Mouse (Mus musculus) naive thymus-derived CD4-positive, alpha-beta T cell, adult 2 months (primary cell): Measurements from ENCODE around the gene Rae1.

ENCODE experiments used
- DNase-seq: peaks from one replicate; pipeline ENCODE4 v3.0.0-alpha.2; 2011; ENCODE audit warnings: low read depth

Rae1 gene

DNA sequence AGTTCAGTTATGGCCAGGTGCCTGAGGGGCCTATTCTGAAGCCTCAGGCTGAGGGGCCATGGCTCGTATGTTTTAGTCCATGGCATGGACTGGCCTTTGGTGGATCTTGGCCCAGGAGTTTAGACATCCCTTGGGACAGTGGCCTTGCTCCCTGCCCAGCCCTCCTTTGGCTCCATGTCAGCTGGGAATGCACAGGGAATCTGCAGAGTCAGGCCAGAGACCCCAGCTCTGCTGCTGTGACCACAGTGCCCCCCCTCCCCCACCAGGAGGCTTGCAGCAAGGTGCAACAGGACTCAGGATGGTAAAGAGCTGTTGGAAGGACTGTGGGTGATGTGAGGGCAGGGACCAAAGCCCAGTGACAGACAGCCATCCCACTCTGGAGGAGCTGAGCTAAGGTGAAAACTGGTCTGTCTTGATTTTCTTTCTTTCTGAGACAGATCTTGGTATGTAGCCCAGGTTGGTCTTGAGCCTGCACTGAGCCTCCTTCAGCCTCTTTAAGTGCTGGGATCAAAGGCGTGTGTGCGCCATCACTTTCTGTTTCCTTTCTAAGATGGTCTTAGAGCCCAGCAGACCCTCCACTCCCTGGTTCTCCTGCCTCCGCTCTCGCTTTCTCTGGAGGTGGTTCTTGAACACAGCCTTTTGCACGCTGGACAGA is 27.4 kb downstream of the Rae1 start:
- peak; percentile 48 for DNase-seq

DNA sequence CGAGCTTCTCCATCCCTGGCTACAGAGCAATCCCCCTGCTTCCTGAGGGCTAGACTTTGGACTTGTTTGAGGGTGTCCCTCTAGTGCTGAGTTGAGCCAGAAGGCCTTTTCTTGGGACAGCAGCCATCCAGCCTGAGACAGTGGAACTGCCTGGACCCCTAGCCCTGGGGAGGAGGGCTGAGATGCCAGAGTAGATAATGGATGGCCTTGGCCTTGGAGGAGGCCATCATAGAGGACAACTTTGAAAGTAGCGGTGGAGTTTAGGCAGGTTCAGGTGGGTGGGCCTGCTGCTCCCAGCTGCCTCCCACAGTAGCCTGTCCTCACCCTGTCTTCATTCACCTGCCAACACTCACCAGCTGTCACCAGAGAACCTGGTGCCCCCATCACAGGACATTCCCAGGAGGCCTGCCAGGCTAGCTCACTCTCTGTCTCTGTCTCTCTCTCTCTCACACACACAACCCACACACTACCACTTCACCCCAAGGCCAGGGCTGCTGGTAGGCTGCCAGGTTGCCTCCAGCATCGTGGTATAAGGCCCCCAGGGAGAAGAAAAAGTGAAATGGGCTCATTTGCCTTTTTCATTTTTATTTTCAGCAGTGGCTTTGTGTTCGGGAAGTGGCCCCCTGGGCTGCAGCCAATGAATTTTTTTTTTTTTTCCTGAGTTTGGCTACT is 28.0 kb downstream of the Rae1 start:
- peak; percentile 18 for DNase-seq

DNA sequence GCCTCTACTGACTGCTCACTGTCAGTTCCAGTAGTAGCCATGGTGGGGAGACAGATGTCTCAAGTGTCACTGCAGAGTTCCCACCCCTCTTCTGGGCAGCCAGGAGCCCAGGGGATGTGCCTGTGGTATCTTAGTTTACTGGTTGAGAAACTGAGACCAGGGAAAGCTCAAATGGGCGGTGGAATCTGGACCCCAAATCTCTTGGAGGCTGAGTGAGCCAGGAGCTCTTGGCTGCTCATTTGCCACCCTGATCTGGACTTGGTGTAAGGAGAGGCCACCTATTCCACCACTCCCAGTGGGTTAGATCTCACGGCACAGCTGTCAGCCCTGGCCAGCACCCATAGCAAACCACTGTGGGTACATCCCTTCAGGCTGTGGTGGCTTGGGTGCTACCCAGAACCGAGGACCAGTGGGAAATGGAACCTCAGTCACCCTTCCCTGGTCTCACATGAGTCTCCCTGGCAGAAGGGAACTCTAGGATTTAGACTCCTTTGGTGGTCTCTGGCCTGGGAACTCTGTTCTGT is 28.7 kb downstream of the Rae1 start:
- peak; percentile 18 for DNase-seq

DNA sequence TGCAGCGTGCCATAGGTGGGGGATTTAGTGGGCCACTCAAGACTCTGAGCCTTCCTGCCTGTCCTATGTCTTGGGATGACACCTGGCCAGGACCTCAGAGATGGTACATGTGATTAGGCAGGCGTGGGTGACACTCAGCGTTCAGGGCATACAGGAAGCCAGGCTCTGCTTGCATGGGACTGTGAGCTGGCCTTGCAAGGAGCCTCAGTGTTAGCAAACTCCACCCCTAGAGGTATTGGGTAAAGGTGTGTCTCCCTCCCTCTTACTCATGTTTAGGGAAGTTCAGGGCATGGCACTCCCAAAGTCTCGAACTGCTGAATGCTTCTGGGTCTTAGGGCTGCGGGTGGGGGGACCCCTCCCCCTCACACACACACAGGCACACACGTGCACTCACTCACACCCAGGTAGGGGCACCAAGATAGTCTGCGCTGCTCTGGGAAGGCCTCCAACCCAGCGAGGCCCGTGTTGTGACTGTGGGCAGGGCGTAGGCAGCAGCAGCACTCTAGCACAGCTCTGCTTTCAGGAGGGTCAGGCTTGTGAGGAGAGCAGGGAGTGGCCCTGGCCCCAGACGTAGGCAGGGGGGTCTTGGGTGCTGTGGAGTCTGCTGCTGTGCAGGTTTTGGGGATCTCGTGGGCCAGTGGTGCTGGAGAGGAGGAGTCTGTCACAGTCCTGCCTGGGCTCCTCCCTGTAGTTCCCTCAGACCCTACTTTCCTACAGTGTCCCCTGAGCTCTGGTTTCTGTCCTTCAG is 30.8 kb downstream of the Rae1 start:
- peak; percentile 58 for DNase-seq

DNA sequence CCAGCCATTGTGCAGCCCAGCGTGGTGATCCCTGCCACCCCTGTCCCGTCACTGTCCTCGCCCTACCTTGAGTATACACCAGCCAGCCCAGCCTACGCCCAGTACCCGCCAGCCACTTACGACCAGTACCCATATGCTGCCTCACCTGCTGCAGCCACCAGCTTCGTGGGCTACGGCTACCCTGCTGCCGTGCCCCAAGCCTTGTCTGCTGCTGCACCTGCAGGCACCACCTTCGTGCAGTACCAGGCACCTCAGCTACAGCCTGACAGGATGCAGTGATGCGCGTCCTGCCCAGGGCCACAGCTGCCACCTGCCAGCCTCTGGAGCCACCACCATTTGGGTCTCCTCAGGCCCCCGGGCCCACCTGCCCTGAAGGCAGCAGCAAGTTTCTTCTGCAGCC is 33.6 kb downstream of the Rae1 start:
- peak; percentile 62 for DNase-seq

DNA sequence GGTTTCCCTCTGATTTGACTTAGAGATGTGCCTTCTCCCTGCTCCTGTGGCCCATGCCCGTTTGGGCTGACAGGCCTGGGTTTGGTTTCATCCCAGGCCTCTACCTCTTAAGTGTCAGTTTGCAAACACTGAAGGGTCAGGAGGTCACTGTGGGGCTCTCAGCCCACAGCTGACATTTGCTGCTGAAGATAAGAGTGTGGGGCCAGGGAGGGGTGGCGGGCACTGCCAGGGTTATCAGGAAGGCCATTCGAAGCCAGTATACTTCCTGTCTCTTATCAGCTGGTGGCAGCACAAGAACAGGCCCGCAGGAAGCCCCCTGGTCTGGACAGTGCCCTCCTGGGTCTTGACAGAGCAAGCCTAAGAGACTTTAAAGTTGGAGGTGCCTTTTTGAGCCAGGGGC is 35.1 kb downstream of the Rae1 start:
- DNase-seq, result peak; percentile 31

DNA sequence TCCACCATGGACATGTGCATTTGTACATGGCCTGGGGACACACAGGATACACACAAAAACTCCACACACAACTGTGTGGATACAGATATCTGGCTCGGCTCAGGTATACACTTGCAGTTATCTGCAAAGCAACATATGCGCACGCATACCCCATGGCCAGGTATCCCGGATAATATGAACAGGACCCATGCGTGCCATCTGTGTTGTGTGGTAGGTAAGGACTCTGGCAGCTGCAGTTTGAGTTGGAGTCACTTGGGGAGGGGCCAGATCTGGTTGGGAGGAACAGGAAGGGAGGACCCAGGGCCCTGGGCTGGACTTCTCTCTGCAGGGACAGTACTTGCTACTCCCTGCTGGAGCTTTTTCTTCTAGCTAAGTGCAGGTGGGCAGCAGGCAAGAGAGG is 35.7 kb downstream of the Rae1 start:
- DNase-seq, result no peak

DNA sequence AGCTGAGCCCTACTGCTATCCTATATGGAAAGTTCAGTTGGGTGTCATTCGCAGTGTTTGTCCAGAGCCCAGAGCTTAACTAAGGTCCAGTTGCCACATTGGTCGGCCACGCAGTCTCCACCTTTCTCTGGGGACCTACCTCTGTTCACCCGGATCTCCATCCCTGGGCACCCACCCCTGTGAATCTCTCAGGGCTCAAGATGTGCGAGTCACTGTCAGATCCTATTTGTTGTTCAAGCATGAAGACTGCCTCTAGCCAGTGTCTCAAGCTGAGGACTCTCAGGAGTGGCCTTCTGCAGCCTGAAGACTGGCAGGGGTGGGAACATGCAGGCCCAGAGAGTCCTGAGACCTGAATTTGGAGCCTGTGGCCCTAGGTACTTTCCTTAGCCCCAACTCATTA is 36.1 kb downstream of the Rae1 start:
- DNase-seq, result no peak

DNA sequence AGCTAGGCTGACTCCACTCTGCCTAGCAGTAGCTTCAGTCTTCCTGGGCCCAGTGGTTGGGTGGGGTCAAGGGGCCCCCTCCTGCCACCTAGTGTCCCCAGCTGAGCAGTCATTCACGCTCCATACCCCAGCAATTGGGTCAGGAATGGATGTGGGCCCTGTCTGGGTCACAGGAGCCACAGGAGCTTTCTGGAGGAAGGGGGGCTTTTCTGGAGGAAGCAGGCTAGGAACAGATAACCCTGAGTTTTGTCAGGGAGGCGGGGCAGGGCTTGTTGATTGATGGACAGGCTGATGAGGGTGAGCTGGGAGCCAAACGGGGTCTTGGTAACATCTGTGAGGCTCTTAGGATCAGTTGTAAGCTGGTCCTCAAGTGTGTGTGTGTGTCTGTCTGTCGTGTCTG is 36.7 kb downstream of the Rae1 start:
- DNase-seq, result no peak

DNA sequence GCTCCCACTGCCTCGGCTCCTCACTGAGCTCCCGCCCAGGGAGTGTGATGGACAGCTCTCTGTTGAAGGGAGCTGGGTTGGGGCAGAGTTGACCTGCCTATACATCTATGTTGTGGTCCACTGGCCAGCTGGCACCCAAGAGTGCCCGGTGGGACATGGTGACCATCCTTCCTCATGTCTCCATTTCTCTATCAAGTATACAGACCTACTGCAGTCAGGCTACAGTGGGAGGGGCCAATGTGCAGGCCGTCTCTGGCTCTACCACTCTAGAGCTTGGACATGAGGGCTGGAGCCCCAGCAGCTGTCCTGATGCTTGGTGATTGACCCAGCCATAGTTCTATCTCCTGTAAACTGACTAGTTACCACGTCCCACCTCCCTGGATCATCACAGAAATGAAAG is 37.4 kb downstream of the Rae1 start:
- DNase-seq, result no peak

DNA sequence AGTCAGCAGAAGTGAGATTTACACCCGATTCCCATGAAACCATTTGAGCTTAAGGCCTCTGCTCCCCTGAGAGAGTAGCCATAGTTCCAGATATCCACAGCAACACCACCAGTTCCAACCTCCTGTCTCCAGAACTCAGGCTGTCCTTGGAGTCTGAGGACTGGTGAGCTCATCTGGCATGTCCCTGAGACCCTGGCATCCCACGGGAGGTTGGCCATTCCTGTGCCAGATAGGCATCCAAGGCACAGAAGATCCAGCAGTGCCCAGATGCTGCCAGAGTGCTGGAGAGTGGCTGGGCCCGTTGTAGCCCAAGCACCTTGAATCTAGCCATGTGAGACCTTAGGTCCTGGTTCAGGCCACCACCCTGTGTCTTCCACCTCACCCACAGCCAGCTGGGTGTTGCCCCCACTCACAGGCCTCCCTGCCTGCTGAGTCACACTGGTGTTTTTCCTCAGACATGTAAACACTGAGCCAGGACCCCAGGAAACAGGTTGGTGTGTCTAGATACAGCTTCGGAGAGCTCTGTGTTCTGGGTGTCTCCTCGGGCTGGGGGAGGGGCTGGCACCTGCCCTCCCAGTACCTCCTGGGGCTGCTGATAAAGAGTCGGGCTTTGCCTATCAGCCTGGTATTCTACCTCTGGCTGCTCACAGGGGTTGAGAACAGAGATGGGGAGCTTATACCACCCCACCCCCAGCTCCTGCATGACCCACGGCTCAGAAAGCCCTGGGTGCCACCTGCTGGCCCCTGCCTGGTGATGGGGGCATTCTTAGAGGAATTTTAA is 38.1 kb downstream of the Rae1 start:
- peak; percentile 65 for DNase-seq

DNA sequence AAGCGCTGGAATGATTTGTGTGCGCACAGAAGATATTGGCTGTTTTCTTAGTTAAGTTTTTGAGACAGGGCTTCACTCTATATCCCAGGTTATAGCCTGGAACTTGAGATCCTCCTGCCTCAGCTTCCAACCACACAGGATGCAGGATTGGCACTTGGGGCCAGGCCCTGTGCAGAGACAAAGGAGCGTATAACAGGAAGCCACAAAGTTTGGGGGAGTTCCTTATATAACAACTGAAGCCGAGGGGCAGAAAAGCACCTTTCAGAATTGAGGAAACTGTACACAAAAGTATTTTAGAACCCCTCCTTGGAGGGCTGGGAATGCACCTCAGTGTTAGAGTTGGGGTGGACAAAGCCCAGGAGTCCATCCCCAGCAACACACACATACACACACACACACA is 39.1 kb downstream of the Rae1 start:
- DNase-seq, result peak; percentile 54

DNA sequence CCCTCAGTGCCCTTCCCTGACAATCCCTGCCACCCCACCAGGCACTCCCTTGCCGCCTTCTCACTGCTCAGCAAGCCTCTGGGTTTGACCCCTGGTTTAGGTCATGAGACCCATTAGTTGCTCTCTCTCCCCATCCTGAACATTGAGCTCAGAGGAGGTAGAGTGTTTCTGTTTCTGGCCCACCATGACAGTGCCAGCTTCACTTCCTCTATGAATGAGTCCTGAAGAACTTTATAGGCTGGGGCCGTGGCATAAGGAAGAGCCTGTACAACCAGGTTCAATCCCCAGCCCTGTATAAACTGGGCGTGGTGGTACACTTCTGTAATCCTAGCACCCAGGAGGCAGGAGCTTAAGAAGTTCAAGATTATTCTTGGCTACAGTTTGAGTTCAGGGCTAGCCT is 40.9 kb downstream of the Rae1 start:
- no peak for DNase-seq

DNA sequence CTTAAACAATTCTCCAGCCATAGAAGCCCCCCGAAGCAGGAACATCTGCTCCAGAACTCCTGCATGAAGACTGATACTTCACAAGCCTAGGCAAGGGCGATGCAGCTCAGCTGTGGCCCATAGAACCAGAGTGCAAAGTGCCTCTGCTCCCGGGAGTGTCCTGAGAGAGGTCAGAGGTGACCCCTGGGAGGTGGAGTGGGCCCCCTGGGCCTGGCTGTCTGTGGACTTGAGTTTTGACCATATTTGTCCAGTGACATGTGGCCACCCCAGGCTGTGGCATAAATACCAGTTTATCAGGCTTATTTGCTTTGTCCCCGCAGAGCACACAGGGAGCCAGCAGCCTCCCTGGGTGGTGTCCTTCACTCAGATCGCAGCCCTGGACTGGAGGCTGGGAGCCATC is 41.3 kb downstream of the Rae1 start:
- no peak for DNase-seq

DNA sequence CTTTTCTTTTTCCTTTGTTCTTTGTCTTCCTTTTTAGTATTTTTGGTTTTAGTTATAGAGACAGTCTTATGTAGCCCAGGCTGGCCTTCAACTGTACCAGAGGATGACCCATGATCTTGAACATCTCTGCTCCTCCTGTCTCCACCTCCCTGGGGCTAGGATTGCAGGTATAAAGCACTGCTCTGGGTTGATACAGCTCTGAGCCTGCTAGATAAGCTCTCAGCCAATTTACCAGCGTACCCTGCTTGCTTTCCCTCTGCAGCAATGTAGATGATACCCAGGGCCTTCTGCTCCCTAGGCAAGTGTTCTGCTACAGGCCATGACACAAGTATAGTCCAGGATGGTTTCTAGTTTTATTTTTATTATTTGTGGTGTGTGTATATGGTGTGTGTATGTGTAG is 42.0 kb downstream of the Rae1 start:
- no peak for DNase-seq

DNA sequence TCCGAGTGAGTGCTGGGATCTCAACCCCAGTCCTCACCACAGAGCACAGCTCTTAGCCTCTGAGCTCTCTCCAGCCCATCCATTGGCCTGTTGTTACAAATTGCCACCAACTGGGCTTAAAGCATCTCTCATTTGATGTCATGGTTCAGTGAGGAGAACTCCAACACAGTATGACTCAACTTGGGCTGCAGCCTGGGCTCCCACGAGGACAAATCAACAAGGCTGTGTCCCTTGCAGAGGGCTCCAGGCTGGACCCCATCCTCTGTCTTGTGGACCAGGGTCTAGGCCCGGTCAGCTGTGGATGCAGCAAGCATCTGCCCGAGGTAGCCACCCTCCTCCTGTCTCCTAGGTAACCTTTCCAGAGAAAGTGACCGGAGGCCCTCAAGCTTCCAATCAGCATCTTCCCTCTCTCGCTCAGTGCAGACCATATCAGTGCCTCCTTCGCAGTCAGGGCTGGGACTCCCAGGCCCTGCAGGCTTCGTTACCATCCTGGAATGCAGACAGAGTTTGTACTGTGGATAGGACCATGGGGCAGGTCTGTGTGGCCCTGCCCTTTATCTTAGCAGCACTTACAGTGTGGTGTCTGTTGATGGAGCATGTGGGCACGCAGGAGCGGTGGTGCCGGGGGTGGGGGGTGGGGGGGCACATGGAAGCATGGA is 42.7 kb downstream of the Rae1 start:
- no peak for DNase-seq

DNA sequence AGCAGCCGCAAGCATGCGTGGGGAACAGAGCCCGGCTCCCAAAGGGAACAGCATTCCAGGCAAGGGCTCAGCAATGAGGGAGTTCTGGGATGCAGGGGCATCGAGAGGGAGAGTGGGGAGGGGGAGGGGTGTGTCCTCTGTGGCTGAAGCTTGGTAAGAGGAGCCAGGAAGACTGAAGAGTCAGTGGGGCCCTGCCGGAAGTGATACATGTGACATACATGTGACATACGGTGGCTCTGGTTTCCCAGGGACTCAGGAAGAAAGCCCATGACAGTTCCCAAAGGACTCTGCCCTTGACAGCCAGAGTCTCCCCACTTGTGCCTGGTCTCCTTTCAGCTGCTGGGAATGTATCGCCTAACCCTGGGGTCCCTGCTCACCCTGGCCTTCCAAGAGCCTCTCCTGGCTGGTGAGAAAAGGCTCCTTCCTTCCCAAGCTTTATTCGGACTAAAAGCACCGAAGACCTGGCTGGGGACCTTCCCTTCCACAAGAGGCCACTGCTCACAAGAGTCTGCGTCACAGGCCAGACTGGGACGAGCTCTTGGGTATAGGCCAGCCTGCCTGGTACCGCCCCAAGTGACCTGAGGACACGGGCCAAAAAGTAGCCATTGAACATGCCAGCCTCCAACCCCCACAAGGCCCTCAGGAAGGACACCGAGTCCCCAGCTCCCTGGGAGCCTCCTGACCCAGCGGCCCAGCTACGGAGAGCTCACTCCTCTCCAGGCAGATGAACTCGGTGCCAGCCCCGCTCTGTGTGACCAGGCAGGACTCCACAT is 44.5 kb downstream of the Rae1 start:
- no peak for DNase-seq

DNA sequence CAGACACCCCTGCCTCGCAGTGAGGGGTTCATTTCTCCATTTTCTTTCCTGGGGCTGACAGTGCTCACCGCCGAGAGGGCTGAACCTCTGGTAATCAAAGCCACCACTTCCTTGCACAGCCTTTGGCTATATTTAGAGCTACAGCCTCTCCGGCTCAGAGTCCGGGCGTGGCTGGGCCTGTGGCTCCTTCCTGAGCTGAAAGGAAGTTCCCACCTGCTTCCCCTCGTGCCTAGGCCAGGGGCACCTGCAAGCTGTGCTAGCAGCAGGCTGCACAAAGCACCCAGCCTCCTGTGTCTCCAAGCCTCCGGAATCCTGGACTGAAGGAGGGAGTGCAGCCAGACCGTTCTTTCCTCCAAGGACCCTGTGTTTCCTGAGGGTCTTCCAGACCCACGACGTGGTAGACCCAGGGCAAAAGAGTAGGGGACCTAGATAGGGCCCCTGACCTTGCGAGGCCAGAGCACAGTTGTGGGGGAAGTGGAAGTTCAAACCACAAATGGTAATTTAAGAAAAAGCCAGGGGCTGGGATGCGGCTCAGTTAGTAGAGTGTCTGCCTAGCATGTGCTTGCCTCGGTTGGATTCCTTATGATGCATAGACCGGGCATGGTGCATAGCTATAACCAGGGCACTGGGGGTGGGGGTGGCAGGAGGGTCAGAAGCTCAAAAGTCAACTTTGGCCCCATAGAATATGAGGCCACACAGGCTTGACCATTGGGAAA is 46.8 kb downstream of the Rae1 start:
- peak; percentile 82 for DNase-seq

DNA sequence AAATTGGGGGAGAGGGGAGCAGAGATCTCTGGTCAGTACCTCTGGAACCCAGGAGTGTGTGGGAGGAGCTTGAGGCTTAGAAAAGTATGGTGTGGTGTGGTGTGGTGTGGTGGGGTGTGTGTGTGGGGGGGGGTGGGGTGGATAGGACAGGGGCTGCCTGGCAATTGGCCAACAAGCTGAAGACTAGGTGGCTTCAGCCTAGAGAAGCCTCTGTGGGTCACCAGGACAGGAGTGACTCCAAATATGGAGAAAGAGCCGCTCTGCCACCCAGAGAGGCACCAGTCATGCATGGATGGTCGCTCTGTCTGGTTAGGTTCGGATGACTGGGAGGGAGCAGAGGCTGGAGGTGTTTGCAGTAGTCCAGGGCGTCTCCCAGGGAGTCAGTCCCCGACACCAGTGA is 47.6 kb downstream of the Rae1 start:
- DNase-seq, result no peak

DNA sequence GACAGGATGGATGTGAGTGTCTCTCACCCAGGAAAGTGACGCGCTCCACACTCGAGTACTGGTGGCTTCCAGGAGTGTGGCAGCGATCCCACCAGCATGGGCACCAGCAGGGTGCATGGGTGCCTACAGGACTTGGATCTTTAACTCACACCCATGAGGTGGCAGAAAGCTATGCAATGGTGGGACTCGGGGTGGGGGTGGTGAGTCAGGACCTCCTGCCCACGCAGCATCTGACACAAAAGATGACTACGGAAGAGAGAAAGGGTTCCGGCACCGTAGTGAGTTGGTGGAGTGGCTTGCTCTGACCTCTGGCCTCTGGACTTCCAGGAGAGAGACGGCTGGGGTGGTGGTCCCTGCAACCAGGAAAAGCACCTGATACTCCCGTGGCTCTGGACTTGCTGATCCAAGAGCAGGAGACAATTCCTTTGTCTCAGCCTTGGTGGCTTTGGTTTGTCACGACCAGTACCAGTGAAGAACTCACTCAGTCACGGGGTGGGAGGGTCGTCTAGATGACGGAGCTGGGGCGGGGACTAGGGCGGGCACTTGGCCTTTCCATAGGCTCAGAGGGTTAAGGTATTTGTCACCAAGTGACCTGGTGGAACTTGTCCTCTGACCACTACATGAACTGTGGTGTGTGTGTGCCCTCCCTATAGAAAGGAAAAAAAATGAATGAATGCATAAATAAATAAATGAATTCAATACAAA is 48.3 kb downstream of the Rae1 start:
- no peak for DNase-seq
